Mouse (Mus musculus) G1E (cell line): ENCODE measurements around the gene Itga3.

ENCODE experiments used
- CTCF ChIP-seq: IDR thresholded peaks from 2 replicates; pipeline ENCODE4 v1.5.1; 2012; ENCODE audit warnings: low read depth, low read length, inconsistent platforms, mixed read lengths
- GATA1 ChIP-seq: IDR thresholded peaks from 2 replicates; pipeline ENCODE4 v1.6.1; 2012; ENCODE audit warnings: borderline replicate concordance, low read length, inconsistent platforms, mixed read lengths
- GATA2 ChIP-seq: IDR thresholded peaks from 2 replicates; pipeline ENCODE4 v1.6.1; 2012; ENCODE audit warnings: low read depth, low read length, inconsistent platforms, borderline replicate concordance
- POLR2AphosphoS5 ChIP-seq: IDR thresholded peaks from 2 replicates; pipeline ENCODE4 v1.6.1; 2012; ENCODE audit warnings: low read depth, low read length, inconsistent platforms; ENCODE audit not compliant: insufficient replicate concordance
- TAL1 ChIP-seq: conservative IDR thresholded peaks from 2 replicates; pipeline ENCODE4 v1.6.1; 2012; ENCODE audit warnings: low read depth, low read length, inconsistent platforms, mixed read lengths

- TF ChIP-seq CTCF, result no peak
- TF ChIP-seq TAL1, result no peak
- TF ChIP-seq POLR2AphosphoS5, result no peak
- no peak for TF ChIP-seq GATA1
- TF ChIP-seq GATA2, result no peak
Measured at GRCm38 (mm10) chr11:95077956-95078355, 1.4 kb upstream of the Itga3 start.
